Mouse (Mus musculus): Measurements from ENCODE around the gene Slc4a10. TPM values are rescaled to one million over a fixed set of nuclear protein-coding genes. Genes with fewer than 3 reads are reported as not detected.
"Not testable (repeated sequence)": the region's sequence is repeated elsewhere in the genome, so short reads cannot be mapped to it uniquely, and the experiment has no call there.

The Slc4a10 gene
- polyA plus RNA-seq (2015; fragmentation: Nextera tagmentation; extraction: Ambion mirVana): not detected in 2 replicates

DNA sequence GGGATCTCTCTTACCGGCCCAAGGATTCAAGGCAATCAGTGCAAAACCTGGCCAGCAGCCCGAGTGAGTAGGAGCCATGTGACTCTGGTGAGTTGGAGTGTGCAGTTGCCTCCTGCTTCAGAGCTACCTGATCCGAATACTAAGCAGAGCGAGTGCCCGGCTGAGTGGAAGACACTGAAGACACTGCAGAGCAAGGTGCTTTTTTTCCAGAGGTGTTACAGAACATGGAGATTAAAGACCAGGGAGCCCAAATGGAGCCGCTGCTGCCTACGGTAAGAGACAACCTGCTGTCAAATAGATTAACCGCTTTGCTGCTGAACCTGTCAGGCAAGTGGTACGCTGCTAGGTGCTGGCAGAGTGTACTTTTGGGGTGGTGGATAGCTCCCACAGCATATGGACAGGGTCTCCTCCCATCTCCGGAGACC, at the start of gene Slc4a10:
Gene Slc4a10 (plus strand): TSS at position 42 of the 425 bp plus-strand sequence.
- H3K4me1 ChIP-seq (ENCODE audit: control insufficient read depth, low read depth, low read length): no peaks in the 10 kb centered on the region
- no peak within 1 kb of the TSS for H3K4me3 ChIP-seq (ENCODE audit: low read depth, low read length)
- no peak for ATAC-seq (ENCODE audit: low read depth)
- H3K27ac ChIP-seq (ENCODE audit: low read length): no peak within 1 kb of the TSS
- no peaks in the 10 kb centered on the region for H3K36me3 ChIP-seq (ENCODE audit: control insufficient read depth, insufficient read depth)
- H3K9ac ChIP-seq (ENCODE audit: low read depth, low read length): no peak within 1 kb of the TSS
- no peaks in the 10 kb centered on the region for H3K9me3 ChIP-seq (replicated peaks; ENCODE audit: control insufficient read depth, low read length)
- H3K27me3 ChIP-seq (ENCODE audit: control insufficient read depth, insufficient read depth, low read depth, low read length): peaks cover 2% of the 10 kb centered on the region
- 23% methylated on average over 10 of the region's 10 CpGs for WGBS (ENCODE audit: insufficient replicate concordance)
- H3K4me2 ChIP-seq (ENCODE audit: low read depth, low read length): peak within 1 kb of the TSS; percentile 34

DNA sequence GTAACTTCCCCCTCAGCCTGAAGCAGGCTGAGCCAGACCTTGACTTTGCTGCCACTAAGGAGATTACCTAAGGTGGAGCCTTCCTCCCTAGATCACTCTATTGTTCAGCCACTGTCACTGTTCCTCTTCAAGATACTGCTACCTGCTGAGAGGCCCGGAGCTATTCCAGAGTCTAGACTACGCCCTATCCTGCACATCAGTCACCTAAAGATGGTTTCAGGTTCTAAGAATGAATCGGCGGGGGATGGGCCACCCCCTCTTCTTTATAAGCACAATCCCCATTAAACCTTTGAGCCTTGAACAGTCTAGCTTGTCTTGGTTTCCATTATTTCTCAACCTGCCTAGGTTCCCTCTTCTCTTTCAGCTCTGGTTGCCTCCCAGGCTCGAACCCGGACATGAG, 45.0 kb upstream of the Slc4a10 start:
- 78% methylated on average over 6 of the region's 6 CpGs for WGBS (ENCODE audit: insufficient replicate concordance)

DNA sequence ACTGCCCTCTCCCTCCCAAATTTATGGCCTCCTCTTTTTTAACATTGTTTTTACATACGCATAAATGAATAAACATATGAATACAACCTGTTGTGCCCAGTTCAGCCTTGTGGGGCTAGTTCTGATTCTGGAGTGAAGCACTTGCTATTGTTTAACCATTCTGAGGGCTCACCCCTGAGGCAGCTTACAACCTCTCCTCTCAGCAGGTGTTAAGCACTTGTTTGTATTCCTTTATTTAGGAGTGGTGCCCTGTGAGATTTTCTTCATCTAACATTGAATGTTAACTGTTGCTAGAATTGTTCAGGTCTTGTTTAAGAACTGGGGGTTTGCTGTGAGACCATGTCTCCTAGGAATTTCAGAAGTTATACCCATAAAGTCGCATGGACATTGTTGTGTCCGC, 28.1 kb upstream of the Slc4a10 start:
- no peak overlapping the region for H3K4me2 ChIP-seq (ENCODE audit: low read depth, low read length)
- WGBS (ENCODE audit: insufficient replicate concordance): 66% methylated on average over 3 of the region's 3 CpGs
- H3K27ac ChIP-seq (ENCODE audit: low read length): no peak overlapping the region
- no peaks in the 10 kb centered on the region for H3K36me3 ChIP-seq (ENCODE audit: control insufficient read depth, insufficient read depth)
- H3K4me1 ChIP-seq (ENCODE audit: control insufficient read depth, low read depth, low read length): no peaks in the 10 kb centered on the region
- no peak overlapping the region for H3K4me3 ChIP-seq (ENCODE audit: low read depth, low read length)
- no peak for ATAC-seq (ENCODE audit: low read depth)
- H3K9me3 ChIP-seq (replicated peaks; ENCODE audit: control insufficient read depth, low read length): no peaks in the 10 kb centered on the region
- no peak overlapping the region for H3K9ac ChIP-seq (ENCODE audit: low read depth, low read length)
- H3K27me3 ChIP-seq (ENCODE audit: control insufficient read depth, insufficient read depth, low read depth, low read length): no peaks in the 10 kb centered on the region

More for the DNA sequence above, 45.0 kb upstream of the Slc4a10 start:
- not testable (repeated sequence) for H3K4me2 ChIP-seq (ENCODE audit: low read depth, low read length); H3K4me1 ChIP-seq (ENCODE audit: control insufficient read depth, low read depth, low read length); ATAC-seq (ENCODE audit: low read depth); H3K4me3 ChIP-seq (ENCODE audit: low read depth, low read length); H3K27me3 ChIP-seq (ENCODE audit: control insufficient read depth, insufficient read depth, low read depth, low read length); H3K27ac ChIP-seq (ENCODE audit: low read length); H3K9ac ChIP-seq (ENCODE audit: low read depth, low read length); H3K36me3 ChIP-seq (ENCODE audit: control insufficient read depth, insufficient read depth); H3K9me3 ChIP-seq (replicated peaks; ENCODE audit: control insufficient read depth, low read length)

DNA sequence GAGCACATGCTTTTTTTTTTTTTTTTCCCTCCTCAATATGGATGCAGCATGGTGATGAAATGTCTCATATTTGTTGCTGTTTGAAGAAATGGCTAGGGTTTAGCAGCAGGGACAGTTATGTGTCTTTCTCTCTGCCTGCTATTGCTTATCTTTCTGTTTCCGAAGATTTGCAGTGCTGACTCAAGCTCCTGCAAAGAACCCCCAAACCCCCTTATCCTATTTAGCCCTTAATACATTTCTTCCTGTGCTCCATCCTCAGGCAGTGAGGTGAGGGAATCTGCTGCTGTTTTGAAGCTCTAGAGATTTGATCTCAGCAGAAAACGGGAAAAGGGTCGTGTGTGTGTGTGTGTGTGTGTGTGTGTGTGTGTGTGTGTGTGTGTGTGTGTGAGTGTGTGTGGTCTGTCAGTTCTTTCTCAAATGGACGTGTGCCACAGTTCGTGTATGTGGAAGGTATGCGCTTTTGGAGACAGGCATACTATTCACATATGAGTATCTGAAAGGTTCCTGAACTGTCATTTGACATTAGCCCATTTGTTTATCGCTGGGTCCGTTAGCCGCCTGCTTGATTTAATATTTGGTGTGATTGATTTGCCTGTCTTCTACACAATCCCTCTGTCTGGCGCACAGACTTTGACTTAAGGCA, 720 bp downstream of the Slc4a10 start:
- Histone ChIP-seq H3K4me2 (ENCODE audit: low read depth, low read length) (peak overlapping the region; percentile 34), H3K36me3 (ENCODE audit: control insufficient read depth, insufficient read depth) (no peaks in the 10 kb centered on the region), H3K9ac (ENCODE audit: low read depth, low read length) (no peak overlapping the region), H3K4me1 (ENCODE audit: control insufficient read depth, low read depth, low read length) (no peaks in the 10 kb centered on the region), H3K9me3 (replicated peaks; ENCODE audit: control insufficient read depth, low read length) (no peaks in the 10 kb centered on the region), H3K4me3 (ENCODE audit: low read depth, low read length) (no peak overlapping the region), H3K27ac (ENCODE audit: low read length) (no peak overlapping the region), H3K27me3 (ENCODE audit: control insufficient read depth, insufficient read depth, low read depth, low read length) (peaks cover 2% of the 10 kb centered on the region)
- 10% methylated on average over 10 of the region's 10 CpGs for WGBS (ENCODE audit: insufficient replicate concordance)
- ATAC-seq (ENCODE audit: low read depth): no peak

DNA sequence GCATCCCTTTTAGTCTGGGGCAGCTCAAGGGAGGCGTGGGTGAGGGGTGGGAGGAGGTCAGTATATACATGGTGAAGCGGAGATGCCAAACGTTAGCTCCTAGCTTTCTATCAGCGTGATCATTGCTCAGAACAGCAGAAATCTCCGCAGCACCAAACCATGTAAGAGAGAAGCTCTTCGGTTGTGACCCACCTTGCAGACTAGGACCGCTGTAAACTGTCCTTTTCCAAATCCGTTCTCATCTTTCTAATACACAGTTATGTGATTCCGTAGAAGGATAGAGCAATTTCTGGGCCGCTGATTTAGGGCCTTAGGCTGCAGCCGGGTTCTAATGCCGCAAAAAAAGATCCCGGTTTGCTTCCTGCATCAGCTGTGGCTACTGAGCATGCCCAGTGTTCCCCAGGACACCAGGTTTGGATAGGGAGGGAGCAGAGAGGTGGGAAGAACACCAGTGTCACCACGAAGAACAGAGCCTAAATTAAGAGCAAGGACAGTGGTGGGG, 1.3 kb downstream of the Slc4a10 start:
- ATAC-seq (ENCODE audit: low read depth): no peak
- no peaks in the 10 kb centered on the region for H3K9me3 ChIP-seq (replicated peaks; ENCODE audit: control insufficient read depth, low read length)
- H3K9ac ChIP-seq (ENCODE audit: low read depth, low read length): no peak overlapping the region

DNA sequence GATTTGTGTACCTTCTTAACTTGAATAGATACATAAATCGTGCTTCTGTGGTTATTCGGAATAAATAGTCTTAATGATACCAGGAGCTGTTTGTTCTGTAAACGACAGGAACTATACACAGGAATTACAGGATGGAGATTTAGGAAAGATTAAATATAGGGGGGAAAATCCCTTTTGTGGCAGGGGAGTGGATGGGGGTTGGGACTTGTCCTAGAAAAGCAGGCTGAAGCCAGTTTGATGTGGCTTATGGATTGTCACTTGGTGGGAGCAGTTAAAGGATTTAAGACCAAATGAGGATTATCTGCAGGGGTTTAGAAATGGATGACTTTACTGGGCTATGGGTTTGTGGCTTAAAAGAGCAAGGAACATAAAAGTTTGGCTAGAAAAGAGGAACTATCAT, 1.9 kb downstream of the Slc4a10 start:
- Histone ChIP-seq H3K9ac (ENCODE audit: low read depth, low read length) (no peak overlapping the region), H3K27me3 (ENCODE audit: control insufficient read depth, insufficient read depth, low read depth, low read length) (peaks cover 2% of the 10 kb centered on the region), H3K4me1 (ENCODE audit: control insufficient read depth, low read depth, low read length) (no peaks in the 10 kb centered on the region), H3K27ac (ENCODE audit: low read length) (no peak overlapping the region), H3K9me3 (replicated peaks; ENCODE audit: control insufficient read depth, low read length) (no peaks in the 10 kb centered on the region), H3K4me3 (ENCODE audit: low read depth, low read length) (no peak overlapping the region), H3K4me2 (ENCODE audit: low read depth, low read length) (no peak overlapping the region), H3K36me3 (ENCODE audit: control insufficient read depth, insufficient read depth) (no peaks in the 10 kb centered on the region)
- ATAC-seq (ENCODE audit: low read depth): no peak
- WGBS (ENCODE audit: insufficient replicate concordance): 7% methylated on average over 3 of the region's 3 CpGs

More for the DNA sequence above, 1.3 kb downstream of the Slc4a10 start:
- Histone ChIP-seq H3K36me3 (ENCODE audit: control insufficient read depth, insufficient read depth) (no peaks in the 10 kb centered on the region), H3K4me1 (ENCODE audit: control insufficient read depth, low read depth, low read length) (no peaks in the 10 kb centered on the region), H3K4me3 (ENCODE audit: low read depth, low read length) (0 out of 2 replicates have a peak overlapping the region, but pooled peaks have one; percentile 11), H3K27me3 (ENCODE audit: control insufficient read depth, insufficient read depth, low read depth, low read length) (peaks cover 2% of the 10 kb centered on the region), H3K27ac (ENCODE audit: low read length) (no peak overlapping the region), H3K4me2 (ENCODE audit: low read depth, low read length) (peak overlapping the region; percentile 34)
- 4% methylated on average over 14 of the region's 14 CpGs for WGBS (ENCODE audit: insufficient replicate concordance)

DNA sequence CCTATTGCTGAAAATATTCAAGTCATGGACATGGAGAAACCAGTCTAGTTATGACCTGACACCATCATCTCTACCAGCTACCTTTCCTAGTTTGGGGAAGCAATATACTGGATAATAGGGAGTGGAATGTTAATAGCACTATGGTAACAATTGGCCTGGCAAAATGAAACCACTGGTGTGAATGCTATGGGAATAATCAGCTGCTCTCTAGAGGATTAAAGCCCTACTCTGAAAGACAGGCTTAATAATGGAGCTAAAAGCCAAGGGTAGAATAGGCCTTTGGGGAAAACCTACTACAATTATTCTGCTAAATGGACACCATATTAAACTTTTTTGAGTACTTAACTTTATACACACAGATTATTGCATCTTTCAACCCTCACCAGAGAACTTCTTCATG, 30.2 kb downstream of the Slc4a10 start:
- no peak overlapping the region for H3K4me2 ChIP-seq (ENCODE audit: low read depth, low read length)
- H3K9me3 ChIP-seq (replicated peaks; ENCODE audit: control insufficient read depth, low read length): no peaks in the 10 kb centered on the region
- no peaks in the 10 kb centered on the region for H3K27me3 ChIP-seq (ENCODE audit: control insufficient read depth, insufficient read depth, low read depth, low read length)
- no peak for ATAC-seq (ENCODE audit: low read depth)
- no peak overlapping the region for H3K4me3 ChIP-seq (ENCODE audit: low read depth, low read length)
- H3K36me3 ChIP-seq (ENCODE audit: control insufficient read depth, insufficient read depth): no peaks in the 10 kb centered on the region
- no peaks in the 10 kb centered on the region for H3K4me1 ChIP-seq (ENCODE audit: control insufficient read depth, low read depth, low read length)
- no peak overlapping the region for H3K9ac ChIP-seq (ENCODE audit: low read depth, low read length)
- H3K27ac ChIP-seq (ENCODE audit: low read length): no peak overlapping the region

DNA sequence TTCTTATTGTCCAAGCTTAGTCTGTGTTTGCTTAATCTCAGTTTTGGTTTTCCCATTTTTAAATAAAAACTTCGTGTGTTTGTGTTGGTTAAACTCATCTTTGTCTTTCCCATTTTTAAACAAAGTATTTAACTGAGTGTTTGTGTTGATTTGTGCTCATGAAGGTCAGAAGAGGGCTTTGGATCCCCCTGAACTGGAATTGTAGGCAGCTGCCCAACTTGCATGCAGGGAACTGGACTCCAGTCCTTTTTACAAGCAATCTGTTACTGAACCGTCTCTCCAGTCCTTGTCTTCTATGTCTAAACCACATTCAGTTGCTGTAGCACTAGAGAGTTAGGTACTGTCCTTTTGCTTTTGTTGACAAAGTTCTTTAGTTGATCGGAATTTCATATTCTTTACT, 41.3 kb downstream of the Slc4a10 start:
- Histone ChIP-seq H3K9me3 (replicated peaks; ENCODE audit: control insufficient read depth, low read length) (no peaks in the 10 kb centered on the region), H3K4me3 (ENCODE audit: low read depth, low read length) (no peak overlapping the region), H3K27ac (ENCODE audit: low read length) (no peak overlapping the region), H3K4me1 (ENCODE audit: control insufficient read depth, low read depth, low read length) (no peaks in the 10 kb centered on the region), H3K36me3 (ENCODE audit: control insufficient read depth, insufficient read depth) (no peaks in the 10 kb centered on the region), H3K9ac (ENCODE audit: low read depth, low read length) (no peak overlapping the region), H3K4me2 (ENCODE audit: low read depth, low read length) (no peak overlapping the region), H3K27me3 (ENCODE audit: control insufficient read depth, insufficient read depth, low read depth, low read length) (no peaks in the 10 kb centered on the region)
- 39% methylated on average over 3 of the region's 3 CpGs for WGBS (ENCODE audit: insufficient replicate concordance)
- ATAC-seq (ENCODE audit: low read depth): no peak

DNA sequence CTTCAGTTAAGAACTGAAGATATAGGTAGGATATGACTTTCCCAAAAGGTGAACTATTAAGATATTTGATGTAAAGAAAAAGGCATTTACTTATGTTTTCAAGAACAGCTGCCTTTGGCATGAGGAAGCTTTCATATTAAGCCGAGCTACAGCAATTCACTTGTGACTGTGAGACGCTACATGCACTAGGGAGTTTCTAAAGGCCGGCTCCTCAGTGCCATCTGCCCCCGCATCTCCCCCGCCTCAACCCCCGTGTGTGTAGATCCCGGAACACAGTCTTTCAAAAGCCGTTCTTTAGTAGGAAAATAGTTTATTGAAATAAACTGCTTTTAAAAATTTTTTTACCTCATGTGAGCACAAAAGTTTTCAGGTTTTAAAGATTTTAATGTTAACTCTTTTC, 42.5 kb downstream of the Slc4a10 start:
- no peak overlapping the region for H3K4me2 ChIP-seq (ENCODE audit: low read depth, low read length)
- no peak overlapping the region for H3K9ac ChIP-seq (ENCODE audit: low read depth, low read length)

More for the DNA sequence above, 42.5 kb downstream of the Slc4a10 start:
- Histone ChIP-seq H3K4me1 (ENCODE audit: control insufficient read depth, low read depth, low read length) (no peaks in the 10 kb centered on the region), H3K36me3 (ENCODE audit: control insufficient read depth, insufficient read depth) (no peaks in the 10 kb centered on the region), H3K27ac (ENCODE audit: low read length) (no peak overlapping the region), H3K4me3 (ENCODE audit: low read depth, low read length) (no peak overlapping the region), H3K9me3 (replicated peaks; ENCODE audit: control insufficient read depth, low read length) (no peaks in the 10 kb centered on the region), H3K27me3 (ENCODE audit: control insufficient read depth, insufficient read depth, low read depth, low read length) (no peaks in the 10 kb centered on the region)
- no peak for ATAC-seq (ENCODE audit: low read depth)
- WGBS (ENCODE audit: insufficient replicate concordance): 65% methylated on average over 8 of the region's 8 CpGs

Data from liver, embryonic 16.5 days (tissue).